Mouse (Mus musculus) ES-E14 (cell line): Measurements from ENCODE around the gene Scrg1.

Source experiments
- CHD2 ChIP-seq: IDR thresholded peaks from 2 replicates; pipeline ENCODE4 v1.6.1; 2014; ENCODE audit warnings: mild to moderate bottlenecking, low read depth, low read length, inconsistent platforms
- MAFK ChIP-seq: IDR thresholded peaks from 2 replicates; pipeline ENCODE4 v1.6.1; 2014; ENCODE audit warnings: mild to moderate bottlenecking, low read depth, low read length, inconsistent platforms; ENCODE audit not compliant: insufficient read depth
- ZC3H11A ChIP-seq: IDR thresholded peaks from 2 replicates; pipeline ENCODE4 v1.6.1; 2012; ENCODE audit warnings: low read depth, mild to moderate bottlenecking, inconsistent platforms, low read length, borderline replicate concordance

DNA sequence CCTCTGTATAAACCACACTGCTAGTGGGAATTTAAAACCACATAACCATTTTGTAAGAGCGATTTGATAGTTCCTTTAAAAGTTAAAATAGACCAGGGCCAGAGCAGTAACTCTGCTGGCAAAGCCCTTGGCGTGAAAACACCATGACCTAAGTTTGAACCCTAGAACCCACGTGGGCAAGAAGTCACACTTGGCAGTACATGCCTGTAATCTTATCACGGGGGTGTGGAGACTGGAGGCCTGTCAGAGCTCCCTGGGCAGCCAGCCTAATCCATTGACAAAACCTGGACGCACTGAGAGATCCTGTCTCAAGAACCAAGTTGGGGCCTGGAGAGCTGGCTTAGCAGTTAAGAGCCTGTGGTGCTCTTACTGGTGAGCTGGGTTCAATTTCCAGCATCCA, 12.9 kb downstream of the Scrg1 start:
- TF ChIP-seq ZC3H11A (no peak), CHD2 (no peak), MAFK (no peak)
